Mouse (Mus musculus): ENCODE measurements around the gene Rarb. TPM values are rescaled to one million over a fixed set of nuclear protein-coding genes. Genes with fewer than 3 reads are reported as not detected.

Rarb gene
- polyA plus RNA-seq, 1 experiment, result not detected

- Histone ChIP-seq H3K27ac (ENCODE audit: insufficient read depth, low read depth, low read length) (no peak overlapping the region), H3K4me1 (ENCODE audit: control insufficient read depth, insufficient read depth, low read length) (no peaks in the 10 kb centered on the region), H3K4me3 (ENCODE audit: insufficient read depth, low read length) (no peak overlapping the region)
- no peak for TF ChIP-seq POLR2A (IDR thresholded peaks at IDR 0.05; ENCODE audit: borderline replicate concordance, low read depth, low read length)
- no peak for TF ChIP-seq CTCF (IDR thresholded peaks at IDR 0.05; ENCODE audit: low read depth, low read length)
Observed at GRCm38 (mm10) chr14:16699228-16699627, 119.7 kb downstream of the Rarb start.

- TF ChIP-seq POLR2A (IDR thresholded peaks at IDR 0.05; ENCODE audit: borderline replicate concordance, low read depth, low read length) (no peak), CTCF (IDR thresholded peaks at IDR 0.05; ENCODE audit: low read depth, low read length) (no peak)
- Histone ChIP-seq H3K4me3 (ENCODE audit: insufficient read depth, low read length) (no peak overlapping the region), H3K4me1 (ENCODE audit: control insufficient read depth, insufficient read depth, low read length) (no peaks in the 10 kb centered on the region), H3K27ac (ENCODE audit: insufficient read depth, low read depth, low read length) (no peak overlapping the region)
Observed at GRCm38 (mm10) chr14:16695453-16696120, 123.4 kb downstream of the Rarb start.

- no peak for TF ChIP-seq CTCF (IDR thresholded peaks at IDR 0.05; ENCODE audit: low read depth, low read length)
- TF ChIP-seq POLR2A (IDR thresholded peaks at IDR 0.05; ENCODE audit: borderline replicate concordance, low read depth, low read length), result no peak
- no peak overlapping the region for H3K4me3 ChIP-seq (ENCODE audit: insufficient read depth, low read length)
- no peak overlapping the region for H3K27ac ChIP-seq (ENCODE audit: insufficient read depth, low read depth, low read length)
Observed at GRCm38 (mm10) chr14:16678335-16678734, 140.6 kb downstream of the Rarb start.

GRCm38 (mm10) chr14:16677081-16677480 is 141.9 kb downstream of the Rarb start:
- Histone ChIP-seq H3K4me3 (ENCODE audit: insufficient read depth, low read length) (no peak overlapping the region), H3K27ac (ENCODE audit: insufficient read depth, low read depth, low read length) (no peak overlapping the region), H3K4me1 (ENCODE audit: control insufficient read depth, insufficient read depth, low read length) (no peaks in the 10 kb centered on the region)
- no peak for TF ChIP-seq POLR2A (IDR thresholded peaks at IDR 0.05; ENCODE audit: borderline replicate concordance, low read depth, low read length)
- no peak for TF ChIP-seq CTCF (IDR thresholded peaks at IDR 0.05; ENCODE audit: low read depth, low read length)

More at GRCm38 (mm10) chr14:16678335-16678734, 140.6 kb downstream of the Rarb start:
- no peaks in the 10 kb centered on the region for H3K4me1 ChIP-seq (ENCODE audit: control insufficient read depth, insufficient read depth, low read length)

GRCm38 (mm10) chr14:16670571-16670970 is 148.4 kb downstream of the Rarb start:
- Histone ChIP-seq H3K4me1 (ENCODE audit: control insufficient read depth, insufficient read depth, low read length) (no peaks in the 10 kb centered on the region), H3K27ac (ENCODE audit: insufficient read depth, low read depth, low read length) (no peak overlapping the region), H3K4me3 (ENCODE audit: insufficient read depth, low read length) (no peak overlapping the region)
- TF ChIP-seq POLR2A (IDR thresholded peaks at IDR 0.05; ENCODE audit: borderline replicate concordance, low read depth, low read length), result no peak

- TF ChIP-seq CTCF (IDR thresholded peaks at IDR 0.05; ENCODE audit: low read depth, low read length), result no peak
- TF ChIP-seq POLR2A (IDR thresholded peaks at IDR 0.05; ENCODE audit: borderline replicate concordance, low read depth, low read length), result no peak
- no peaks in the 10 kb centered on the region for H3K4me1 ChIP-seq (ENCODE audit: control insufficient read depth, insufficient read depth, low read length)
- H3K4me3 ChIP-seq (ENCODE audit: insufficient read depth, low read length), result no peak overlapping the region
- H3K27ac ChIP-seq (ENCODE audit: insufficient read depth, low read depth, low read length), result no peak overlapping the region
Observed at GRCm38 (mm10) chr14:16639153-16639943, 179.6 kb downstream of the Rarb start.

GRCm38 (mm10) chr14:16613975-16614374 is 205.0 kb downstream of the Rarb start:
- Histone ChIP-seq H3K27ac (ENCODE audit: insufficient read depth, low read depth, low read length) (no peak overlapping the region), H3K4me1 (ENCODE audit: control insufficient read depth, insufficient read depth, low read length) (no peaks in the 10 kb centered on the region), H3K4me3 (ENCODE audit: insufficient read depth, low read length) (no peak overlapping the region)
- no peak for TF ChIP-seq POLR2A (IDR thresholded peaks at IDR 0.05; ENCODE audit: borderline replicate concordance, low read depth, low read length)
- no peak for TF ChIP-seq CTCF (IDR thresholded peaks at IDR 0.05; ENCODE audit: low read depth, low read length)

- TF ChIP-seq POLR2A (IDR thresholded peaks at IDR 0.05; ENCODE audit: borderline replicate concordance, low read depth, low read length) (no peak), CTCF (IDR thresholded peaks at IDR 0.05; ENCODE audit: low read depth, low read length) (no peak)
- no peak overlapping the region for H3K4me3 ChIP-seq (ENCODE audit: insufficient read depth, low read length)
- H3K27ac ChIP-seq (ENCODE audit: insufficient read depth, low read depth, low read length), result no peak overlapping the region
- no peaks in the 10 kb centered on the region for H3K4me1 ChIP-seq (ENCODE audit: control insufficient read depth, insufficient read depth, low read length)
Observed at GRCm38 (mm10) chr14:16605480-16605879, 213.5 kb downstream of the Rarb start.

GRCm38 (mm10) chr14:16604469-16605064 is 214.4 kb downstream of the Rarb start:
- no peak overlapping the region for H3K4me3 ChIP-seq (ENCODE audit: insufficient read depth, low read length)
- TF ChIP-seq CTCF (IDR thresholded peaks at IDR 0.05; ENCODE audit: low read depth, low read length), result no peak
- no peak for TF ChIP-seq POLR2A (IDR thresholded peaks at IDR 0.05; ENCODE audit: borderline replicate concordance, low read depth, low read length)
- H3K4me1 ChIP-seq (ENCODE audit: control insufficient read depth, insufficient read depth, low read length), result no peaks in the 10 kb centered on the region
- H3K27ac ChIP-seq (ENCODE audit: insufficient read depth, low read depth, low read length), result no peak overlapping the region
